Mouse (Mus musculus) megakaryocyte, embryonic 14.5 days (primary cell): Measurements from ENCODE around the gene Prkaa2. TPM values are rescaled to one million over a fixed set of nuclear protein-coding genes. Genes with fewer than 3 reads are reported as not detected.

Experiments used
- H3K27me3 ChIP-seq: replicated peaks from 2 replicates; pipeline ENCODE3; 2012; ENCODE audit warnings: inconsistent platforms
- H3K36me3 ChIP-seq: replicated peaks from 2 replicates; pipeline ENCODE3; 2012; ENCODE audit warnings: low read length, inconsistent platforms, mixed read lengths
- H3K4me1 ChIP-seq: 2 replicates; pipeline ENCODE4 v1.6.1; 2012; ENCODE audit warnings: inconsistent platforms
- H3K4me3 ChIP-seq: replicated peaks from 2 replicates; pipeline ENCODE3; 2012; ENCODE audit warnings: moderate library complexity, mild to moderate bottlenecking, inconsistent platforms
- H3K9me3 ChIP-seq: 2 replicates; pipeline ENCODE4 v1.6.1; 2012; ENCODE audit warnings: inconsistent platforms
- FLI1 ChIP-seq: IDR thresholded peaks from 2 replicates; pipeline ENCODE4 v1.6.1; 2012; ENCODE audit warnings: low read length, inconsistent platforms, mixed read lengths
- GATA1 ChIP-seq: IDR thresholded peaks from 3 replicates; pipeline ENCODE4 v1.6.1; 2012; ENCODE audit warnings: mixed read lengths, low read length, inconsistent platforms, borderline replicate concordance
- polyA plus RNA-seq: library from polyadenylated mRNA; stranded (reverse); fragments of >175 nt; gene quantifications from 2 replicates; pipeline ENCODE4 v1.2.3, GENCODE M21; 2012; ENCODE audit warnings: low replicate concordance; ENCODE audit not compliant: insufficient read depth

Gene Prkaa2
- polyA plus RNA-seq, 1 experiment = 0.02 TPM

DNA sequence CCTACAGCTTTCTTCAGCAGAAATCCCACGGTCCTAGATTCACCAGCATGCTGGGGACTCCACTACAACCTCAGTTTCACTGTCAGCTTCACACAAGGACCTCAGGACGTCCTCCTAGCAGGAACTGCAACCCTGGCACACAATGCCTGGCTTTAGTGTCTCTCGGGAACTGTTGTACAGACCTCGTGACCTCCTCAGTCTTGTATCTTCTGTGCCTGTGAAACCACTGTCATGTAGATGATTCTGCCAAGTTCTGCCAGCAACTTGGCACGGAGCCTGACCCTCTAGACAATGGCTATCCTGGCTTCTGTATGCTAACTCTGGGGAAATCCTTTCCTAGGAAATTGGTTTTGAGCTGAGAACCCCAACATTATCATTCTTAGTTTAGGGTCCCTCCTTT is 14.4 kb downstream of the Prkaa2 start:
- Histone ChIP-seq H3K27me3 (peaks cover 3% of the 10 kb centered on the region), H3K4me3 (no peak overlapping the region), H3K4me1 (peaks cover 21% of the 10 kb centered on the region), H3K36me3 (no peaks in the 10 kb centered on the region), H3K9me3 (no peaks in the 10 kb centered on the region)
- no peak for TF ChIP-seq GATA1
- TF ChIP-seq FLI1 = no peak

GRCm38 (mm10) chr4:105093951-105094350 is 15.7 kb downstream of the Prkaa2 start:
- Histone ChIP-seq H3K36me3 (no peaks in the 10 kb centered on the region), H3K4me1 (peaks cover 16% of the 10 kb centered on the region; the same call in 1 of the 2 replicates), H3K27me3 (peaks cover 3% of the 10 kb centered on the region), H3K4me3 (no peak overlapping the region), H3K9me3 (no peaks in the 10 kb centered on the region)
- no peak for TF ChIP-seq FLI1
- no peak for TF ChIP-seq GATA1

GRCm38 (mm10) chr4:105090417-105090816 is 19.3 kb downstream of the Prkaa2 start:
- Histone ChIP-seq H3K9me3 (no peaks in the 10 kb centered on the region), H3K36me3 (no peaks in the 10 kb centered on the region), H3K4me1 (peaks cover 4% of the 10 kb centered on the region; the same call in 1 of the 2 replicates), H3K27me3 (peaks cover 3% of the 10 kb centered on the region), H3K4me3 (no peak overlapping the region)
- TF ChIP-seq FLI1 (no peak), GATA1 (no peak)

- no peak overlapping the region for H3K4me3 ChIP-seq
- no peaks in the 10 kb centered on the region for H3K9me3 ChIP-seq
- no peaks in the 10 kb centered on the region for H3K36me3 ChIP-seq
- H3K27me3 ChIP-seq = no peaks in the 10 kb centered on the region
- TF ChIP-seq FLI1 (no peak), GATA1 (no peak)
- H3K4me1 ChIP-seq = no peaks in the 10 kb centered on the region
These were observed 20.3 kb downstream of the Prkaa2 start for GRCm38 (mm10) chr4:105089386-105089785.

DNA sequence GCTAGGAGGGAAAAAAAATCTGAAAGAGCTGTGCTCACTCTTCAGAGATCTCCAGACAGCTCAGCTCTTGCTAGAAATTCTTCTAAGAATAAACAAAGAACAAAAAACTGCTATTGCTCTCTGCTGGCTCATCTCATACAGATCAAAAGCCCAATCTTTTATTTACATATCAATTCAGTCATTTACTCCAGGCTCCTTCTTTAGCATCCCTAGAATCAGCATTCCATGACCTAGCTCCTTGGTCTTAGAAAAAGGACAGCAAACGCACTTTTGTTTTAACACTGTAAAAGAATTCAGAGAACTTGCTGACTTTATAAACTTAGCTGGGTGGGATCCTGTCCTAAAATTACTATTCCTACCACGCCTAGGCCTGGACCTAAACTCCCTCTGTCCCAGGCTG is 21.0 kb downstream of the Prkaa2 start:
- Histone ChIP-seq H3K36me3 (no peaks in the 10 kb centered on the region), H3K9me3 (no peaks in the 10 kb centered on the region), H3K4me3 (no peak overlapping the region), H3K27me3 (no peaks in the 10 kb centered on the region), H3K4me1 (no peaks in the 10 kb centered on the region)
- TF ChIP-seq GATA1 (no peak), FLI1 (no peak)

- Histone ChIP-seq H3K4me1 (peaks cover under 1% of the 10 kb centered on the region; the same call in 1 of the 2 replicates), H3K36me3 (no peaks in the 10 kb centered on the region), H3K9me3 (no peaks in the 10 kb centered on the region), H3K4me3 (no peak overlapping the region), H3K27me3 (peaks cover 3% of the 10 kb centered on the region)
- TF ChIP-seq GATA1 (no peak), FLI1 (no peak)
These were observed 33.5 kb downstream of the Prkaa2 start for GRCm38 (mm10) chr4:105076152-105076551.

- no peaks in the 10 kb centered on the region for H3K36me3 ChIP-seq
- H3K4me3 ChIP-seq = no peak overlapping the region
- no peaks in the 10 kb centered on the region for H3K9me3 ChIP-seq
- H3K4me1 ChIP-seq = peaks cover 4% of the 10 kb centered on the region; the same call in 1 of the 2 replicates
- H3K27me3 ChIP-seq = no peaks in the 10 kb centered on the region
- TF ChIP-seq GATA1 = no peak
- TF ChIP-seq FLI1 = no peak
These were observed 37.8 kb downstream of the Prkaa2 start for GRCm38 (mm10) chr4:105071761-105072427.

DNA sequence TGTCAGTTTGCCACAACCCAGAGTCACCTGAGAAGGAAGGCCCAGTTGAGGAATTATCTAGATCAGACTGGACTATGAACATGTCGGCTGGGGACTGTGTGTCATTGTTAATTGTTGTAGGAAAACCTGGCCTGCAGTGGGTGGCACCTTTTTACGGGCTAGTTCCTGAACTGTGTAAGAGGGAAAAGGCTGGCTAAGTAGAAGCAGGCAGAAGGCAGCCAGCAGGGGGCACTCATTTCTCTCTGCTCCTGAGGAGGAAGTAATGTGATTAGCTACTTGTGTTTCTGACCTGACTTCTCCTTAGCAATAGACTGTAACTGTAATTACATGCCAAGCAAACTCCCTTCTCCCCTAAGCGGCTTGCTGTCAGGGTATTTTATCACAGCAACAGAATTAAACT is 38.7 kb downstream of the Prkaa2 start:
- H3K27me3 ChIP-seq = no peaks in the 10 kb centered on the region
- TF ChIP-seq FLI1 (no peak), GATA1 (no peak)
- peaks cover 4% of the 10 kb centered on the region; the same call in 1 of the 2 replicates for H3K4me1 ChIP-seq

DNA sequence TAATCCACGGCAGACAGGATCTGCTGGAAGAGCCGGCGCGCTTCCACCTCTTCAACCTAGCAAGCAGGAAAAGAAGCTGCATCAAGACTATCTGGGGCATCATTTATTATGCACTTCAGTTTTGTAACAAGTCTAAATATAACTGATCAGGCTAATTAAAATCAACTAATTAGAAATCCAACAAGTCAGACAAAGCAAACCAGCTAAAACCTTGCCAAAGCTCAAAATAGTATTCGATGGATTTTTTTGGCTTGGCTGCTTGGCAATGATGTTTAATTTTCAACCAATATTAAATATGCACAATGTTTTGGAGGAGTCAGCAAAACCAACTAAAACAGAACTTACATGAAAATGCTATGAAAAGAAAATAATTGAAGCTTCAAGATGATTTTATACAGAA is 58.4 kb downstream of the Prkaa2 start:
- H3K36me3 ChIP-seq = no peaks in the 10 kb centered on the region
- no peaks in the 10 kb centered on the region for H3K4me1 ChIP-seq
- H3K9me3 ChIP-seq = no peaks in the 10 kb centered on the region
- TF ChIP-seq FLI1 (no peak), GATA1 (no peak)
- no peaks in the 10 kb centered on the region for H3K27me3 ChIP-seq
- no peak overlapping the region for H3K4me3 ChIP-seq

More for the DNA sequence above, 38.7 kb downstream of the Prkaa2 start:
- H3K4me3 ChIP-seq = no peak overlapping the region
- H3K36me3 ChIP-seq = no peaks in the 10 kb centered on the region
- H3K9me3 ChIP-seq = no peaks in the 10 kb centered on the region

- Histone ChIP-seq H3K4me1 (peaks cover 4% of the 10 kb centered on the region; the same call in 1 of the 2 replicates), H3K9me3 (no peaks in the 10 kb centered on the region), H3K4me3 (no peak overlapping the region), H3K36me3 (no peaks in the 10 kb centered on the region), H3K27me3 (no peaks in the 10 kb centered on the region)
- TF ChIP-seq GATA1 = no peak
- TF ChIP-seq FLI1 = no peak
These were observed 59.6 kb downstream of the Prkaa2 start for GRCm38 (mm10) chr4:105050041-105050440.

DNA sequence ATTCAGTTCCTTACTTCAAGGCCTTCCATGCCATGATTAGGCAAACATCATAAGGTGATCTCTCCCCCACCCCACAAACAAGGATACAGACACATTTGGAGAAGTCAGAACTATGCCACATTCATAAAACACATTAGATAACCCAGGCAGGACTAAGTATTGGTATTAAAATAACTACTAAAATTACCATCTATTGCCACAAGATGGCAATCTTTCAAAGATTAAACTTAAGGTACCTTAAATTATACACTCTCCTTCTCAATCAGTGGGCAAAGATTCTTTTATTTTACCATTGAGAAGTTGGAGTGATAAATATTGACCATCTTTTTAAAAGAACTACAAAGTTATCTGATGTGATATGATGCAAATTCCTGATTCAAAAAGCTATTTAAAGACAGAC is 75.4 kb downstream of the Prkaa2 start:
- no peak for TF ChIP-seq GATA1
- TF ChIP-seq FLI1 = no peak
- H3K36me3 ChIP-seq = no peaks in the 10 kb centered on the region
- H3K9me3 ChIP-seq = no peaks in the 10 kb centered on the region
- H3K4me1 ChIP-seq = no peaks in the 10 kb centered on the region
- H3K4me3 ChIP-seq = no peak overlapping the region
- H3K27me3 ChIP-seq = no peaks in the 10 kb centered on the region
